Mouse (Mus musculus) thymus, adult 2 months (tissue): ENCODE measurements around the gene Zbtb8os.

Experiments used
- CTCF ChIP-seq: fragments of 200-500 bp; IDR thresholded peaks from 2 replicates; pipeline ENCODE4 v1.5.1; 2012; ENCODE audit warnings: mild to moderate bottlenecking, control low read depth, low read length, moderate library complexity, borderline replicate concordance; ENCODE audit not compliant: control insufficient read depth, poor library complexity, insufficient read depth; ENCODE audit errors: extremely low read depth
- POLR2A ChIP-seq: fragments of 200-500 bp; IDR thresholded peaks from 2 replicates; pipeline ENCODE4 v1.6.1; 2012; ENCODE audit warnings: mild to moderate bottlenecking, low read length, control low read depth, moderate library complexity; ENCODE audit not compliant: control insufficient read depth, poor library complexity, insufficient read depth; ENCODE audit errors: extremely low read depth

DNA sequence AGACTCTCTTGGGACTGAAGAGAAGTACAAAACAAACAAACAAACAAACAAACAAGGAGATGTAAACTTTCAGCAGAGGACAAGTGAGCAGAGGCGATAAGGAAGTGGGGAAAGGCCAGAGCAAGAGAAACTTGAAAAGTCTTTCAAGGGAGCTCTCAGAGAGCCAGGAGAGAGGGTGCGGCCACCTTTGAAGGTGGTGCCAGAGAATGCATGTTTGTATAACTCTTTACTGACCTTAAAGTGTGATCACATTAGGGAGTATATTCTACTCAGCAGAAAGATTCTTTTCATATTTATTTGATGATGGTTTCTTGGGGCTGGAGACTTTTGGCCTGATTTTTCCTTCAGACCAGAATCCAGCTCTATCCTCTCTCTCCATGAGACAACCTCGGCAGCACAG, 61.5 kb downstream of the Zbtb8os start:
- TF ChIP-seq POLR2A (no peak), CTCF (no peak)
